Comparison of ENCODE assay signal across 20 mouse cellular contexts in the genomic region with DNA sequence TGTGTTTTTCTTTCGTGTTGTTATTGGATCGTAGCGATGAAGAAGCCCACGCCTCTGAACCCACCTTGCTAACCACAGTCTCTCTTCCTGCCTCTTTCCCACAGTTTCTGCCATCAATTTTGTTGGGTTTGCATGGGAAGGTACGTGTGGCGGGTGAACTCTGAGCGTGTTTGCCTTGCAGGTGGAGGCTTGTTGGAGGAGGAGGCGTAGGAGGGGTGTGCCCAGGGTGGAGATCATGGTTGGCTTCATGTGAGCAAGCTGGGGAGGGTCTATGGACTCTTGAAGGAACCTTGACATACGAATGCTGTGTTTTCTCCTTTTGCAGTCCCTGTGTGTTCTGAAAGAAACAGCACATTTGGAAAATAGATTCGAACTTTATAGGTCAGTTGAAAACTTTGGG. TPM values are rescaled to one million over a fixed set of nuclear protein-coding genes. Genes with fewer than 3 reads are reported as not detected.
DNase-seq lines count a peak whose midpoint lies in the region; ATAC-seq and TF ChIP-seq lines count a peak whose summit lies in the region.
"Had no signal": no experiment of that assay in that cellular context is flagged by ENCODE, and none has a peak within 500 bp of the region (broad histone marks: within the 10 kb centered on the region; RNA-seq: fewer than 3 reads in every experiment).

No protein-coding gene starts in this region.

- no peaks in the 10 kb centered on the region for H3K36me3 ChIP-seq in G1E (replicated peaks)
- H3K36me3 ChIP-seq in liver, embryonic 15.5 days (replicated peaks): no peaks in the 10 kb centered on the region
- no peaks in the 10 kb centered on the region for H3K36me3 ChIP-seq in stomach, embryonic 16.5 days (ENCODE audit: control insufficient read depth, insufficient read depth, low read length)
- H3K36me3 ChIP-seq: embryonic facial prominence, embryonic 12.5 days; forebrain, embryonic 15.5 days; heart, embryonic 15.5 days; hindbrain, embryonic 10.5 days had no signal

- TF ChIP-seq CTCF in G1E (IDR thresholded peaks at IDR 0.05; ENCODE audit: low read depth, low read length): no peak

- H3K4me2 ChIP-seq in liver, embryonic 15.5 days: peak overlapping the region; percentile 35
- no peak overlapping the region for H3K4me2 ChIP-seq in stomach, embryonic 16.5 days (ENCODE audit: low read depth, low read length)
- H3K4me2 ChIP-seq: embryonic facial prominence, embryonic 12.5 days; forebrain, embryonic 15.5 days; heart, embryonic 11.5 days; heart, embryonic 15.5 days; hindbrain, embryonic 14.5 days had no signal

- peaks cover 28% of the 10 kb centered on the region for H3K27me3 ChIP-seq in G1E (ENCODE audit: insufficient read depth, low read length)
- H3K27me3 ChIP-seq in liver, embryonic 15.5 days: peaks cover 50% of the 10 kb centered on the region
- no peaks in the 10 kb centered on the region for H3K27me3 ChIP-seq in stomach, embryonic 16.5 days (ENCODE audit: control insufficient read depth, insufficient read depth, low read length)
- H3K27me3 ChIP-seq: forebrain, embryonic 15.5 days had no signal

- DNase-seq in heart, adult 11 months: peak; percentile 68
- DNase-seq in heart, postnatal 4 days: no peak
- DNase-seq in G1E (ENCODE audit: low spot score): no peak
- DNase-seq in layer of hippocampus, adult 9-10 months (ENCODE audit: low spot score): no peak
- DNase-seq in spleen, postnatal 4 days (ENCODE audit: low spot score in 2 of 2): no peak
- DNase-seq: adrenal gland, postnatal 10 days; cerebellum, adult 11-12 months; cerebellum, adult 9-10 months; cerebellum, postnatal 25 days; gastrocnemius, postnatal 10 days; heart, adult 2 months; heart, postnatal 14 days had no signal

- H3K9me3 ChIP-seq in G1E (replicated peaks): no peaks in the 10 kb centered on the region
- H3K9me3 ChIP-seq in liver, embryonic 15.5 days (replicated peaks): no peaks in the 10 kb centered on the region
- no peaks in the 10 kb centered on the region for H3K9me3 ChIP-seq in stomach, embryonic 16.5 days (replicated peaks; ENCODE audit: control insufficient read depth, low read length)
- H3K9me3 ChIP-seq: embryonic facial prominence, embryonic 12.5 days; forebrain, embryonic 15.5 days; heart, embryonic 15.5 days; hindbrain, embryonic 10.5 days had no signal

- peak overlapping the region; percentile 52; the same call in 1 of the 2 replicates for H3K4me3 ChIP-seq in G1E (ENCODE audit: low read depth, low read length)
- no peak overlapping the region for H3K4me3 ChIP-seq in liver, embryonic 15.5 days (replicated peaks)
- no peak overlapping the region for H3K4me3 ChIP-seq in stomach, embryonic 16.5 days (replicated peaks; ENCODE audit: low read length)
- H3K4me3 ChIP-seq: embryonic facial prominence, embryonic 12.5 days; forebrain, embryonic 15.5 days; heart, adult 2 months; heart, embryonic 15.5 days; hindbrain, embryonic 10.5 days had no signal

- H3K4me1 ChIP-seq in G1E (ENCODE audit: insufficient read depth, low read depth, low read length): peaks cover 81% of the 10 kb centered on the region
- H3K4me1 ChIP-seq in liver, embryonic 15.5 days (replicated peaks): peaks cover 56% of the 10 kb centered on the region
- peaks cover 9% of the 10 kb centered on the region for H3K4me1 ChIP-seq in stomach, embryonic 16.5 days (ENCODE audit: control insufficient read depth, insufficient read depth, low read length)

- 79% methylated on average over 10 of the region's 10 CpGs for WGBS in liver, embryonic 15.5 days (ENCODE audit: insufficient replicate concordance)
- WGBS in stomach, embryonic 16.5 days: 67% methylated on average over 10 of the region's 10 CpGs

- no peak for ATAC-seq in G1E (ENCODE audit: extremely low read depth, insufficient number of reproducible peaks, low FRiP score, poor library complexity, severe bottlenecking)
- ATAC-seq in liver, embryonic 15.5 days (ENCODE audit: insufficient read depth): no peak
- ATAC-seq in stomach, embryonic 16.5 days (ENCODE audit: insufficient read depth, low FRiP score): peak; percentile 51; the same call in 1 of the 2 replicates
- ATAC-seq: forebrain, embryonic 15.5 days had no signal

- H3K27ac ChIP-seq in liver, embryonic 15.5 days (replicated peaks): 0 out of 2 replicates have a peak overlapping the region, but pooled peaks have one; percentile 45
- H3K27ac ChIP-seq in stomach, embryonic 16.5 days (ENCODE audit: low read length): peak overlapping the region; percentile 61; the same call in 1 of the 2 replicates
- H3K27ac ChIP-seq: embryonic facial prominence, embryonic 12.5 days; forebrain, embryonic 15.5 days; heart, adult 2 months; heart, embryonic 15.5 days; hindbrain, embryonic 10.5 days; hindbrain, embryonic 14.5 days had no signal

- H3K9ac ChIP-seq in liver, embryonic 15.5 days: no peak overlapping the region
- H3K9ac ChIP-seq in stomach, embryonic 16.5 days (ENCODE audit: low read length): no peak overlapping the region
- H3K9ac ChIP-seq: embryonic facial prominence, embryonic 12.5 days; forebrain, embryonic 15.5 days; heart, embryonic 15.5 days; hindbrain, embryonic 14.5 days had no signal

RNA-seq across cellular contexts. Expression of a gene that starts 43.1 kb away (rescaled TPM):
- 10 to 100 TPM in 1 of 2 experiments, 1 to 10 TPM in 1; 8.9 to 10.1 TPM for total RNA-seq in heart, postnatal 4 days (2021)
- not detected in 2 replicates for total RNA-seq in G1E (2014; fragmentation: Nextera tagmentation)
- 0.81 and 0.98 TPM in 2 replicates for total RNA-seq in G1E (2017)
- not detected in 2 replicates for polyA plus RNA-seq in G1E (2012)
- 4.8 and 5.6 TPM in 2 replicates for polyA plus RNA-seq in liver, embryonic 15.5 days (2015; fragmentation: Nextera tagmentation; extraction: Ambion mirVana)
- 33.4 and 39.9 TPM in 2 replicates for polyA plus RNA-seq in stomach, embryonic 16.5 days (2015; fragmentation: Nextera tagmentation; extraction: Ambion mirVana)
